Mouse (Mus musculus): ENCODE results near the gene Fv1. TPM values are rescaled to one million over a fixed set of nuclear protein-coding genes. Genes with fewer than 3 reads are reported as not detected.

Gene Fv1
- polyA plus RNA-seq, 1 experiment, result not detected

GRCm38 (mm10) chr4:147879865-147880264 lies 11.1 kb downstream of the Fv1 start:
- WGBS, result 64% methylated on average over 5 of the region's 5 CpGs
- TF ChIP-seq POLR2A (IDR thresholded peaks at IDR 0.05; ENCODE audit: insufficient read depth, low read depth, low read length), result no peak
- TF ChIP-seq CTCF (IDR thresholded peaks at IDR 0.05; ENCODE audit: insufficient read depth, low read depth, low read length), result no peak
- Histone ChIP-seq H3K4me1 (ENCODE audit: control insufficient read depth, insufficient read depth, low read length) (no peaks in the 10 kb centered on the region), H3K4me3 (ENCODE audit: insufficient read depth, low read depth, low read length) (no peak overlapping the region), H3K27ac (ENCODE audit: insufficient read depth, low read depth, low read length) (no peak overlapping the region)

GRCm38 (mm10) chr4:147881792-147882191 lies 13.0 kb downstream of the Fv1 start:
- no peak overlapping the region for H3K4me3 ChIP-seq (ENCODE audit: insufficient read depth, low read depth, low read length)
- TF ChIP-seq CTCF (IDR thresholded peaks at IDR 0.05; ENCODE audit: insufficient read depth, low read depth, low read length) (no peak), POLR2A (IDR thresholded peaks at IDR 0.05; ENCODE audit: insufficient read depth, low read depth, low read length) (no peak)
- no peak overlapping the region for H3K27ac ChIP-seq (ENCODE audit: insufficient read depth, low read depth, low read length)
- 92% methylated on average over 7 of the region's 7 CpGs for WGBS
- no peaks in the 10 kb centered on the region for H3K4me1 ChIP-seq (ENCODE audit: control insufficient read depth, insufficient read depth, low read length)

GRCm38 (mm10) chr4:147883041-147883440 lies 14.3 kb downstream of the Fv1 start:
- WGBS, result 67% methylated on average over 6 of the region's 6 CpGs
- Histone ChIP-seq H3K4me1 (ENCODE audit: control insufficient read depth, insufficient read depth, low read length) (no peaks in the 10 kb centered on the region), H3K27ac (ENCODE audit: insufficient read depth, low read depth, low read length) (no peak overlapping the region), H3K4me3 (ENCODE audit: insufficient read depth, low read depth, low read length) (no peak overlapping the region)
- TF ChIP-seq CTCF (IDR thresholded peaks at IDR 0.05; ENCODE audit: insufficient read depth, low read depth, low read length) (no peak), POLR2A (IDR thresholded peaks at IDR 0.05; ENCODE audit: insufficient read depth, low read depth, low read length) (no peak)

GRCm38 (mm10) chr4:147884138-147884537 lies 15.4 kb downstream of the Fv1 start:
- WGBS, result 78% methylated on average over 3 of the region's 3 CpGs
- Histone ChIP-seq H3K4me1 (ENCODE audit: control insufficient read depth, insufficient read depth, low read length) (no peaks in the 10 kb centered on the region), H3K27ac (ENCODE audit: insufficient read depth, low read depth, low read length) (no peak overlapping the region), H3K4me3 (ENCODE audit: insufficient read depth, low read depth, low read length) (no peak overlapping the region)
- TF ChIP-seq POLR2A (IDR thresholded peaks at IDR 0.05; ENCODE audit: insufficient read depth, low read depth, low read length), result no peak
- TF ChIP-seq CTCF (IDR thresholded peaks at IDR 0.05; ENCODE audit: insufficient read depth, low read depth, low read length), result no peak

GRCm38 (mm10) chr4:147886158-147886557 lies 17.4 kb downstream of the Fv1 start:
- Histone ChIP-seq H3K4me3 (ENCODE audit: insufficient read depth, low read depth, low read length) (no peak overlapping the region), H3K4me1 (ENCODE audit: control insufficient read depth, insufficient read depth, low read length) (peaks cover 4% of the 10 kb centered on the region; the same call in 1 of the 2 replicates), H3K27ac (ENCODE audit: insufficient read depth, low read depth, low read length) (no peak overlapping the region)
- WGBS, result 91% methylated on average over 12 of the region's 12 CpGs
- TF ChIP-seq CTCF (IDR thresholded peaks at IDR 0.05; ENCODE audit: insufficient read depth, low read depth, low read length), result no peak
- TF ChIP-seq POLR2A (IDR thresholded peaks at IDR 0.05; ENCODE audit: insufficient read depth, low read depth, low read length), result no peak

GRCm38 (mm10) chr4:147887277-147887676 lies 18.5 kb downstream of the Fv1 start:
- Histone ChIP-seq H3K27ac (ENCODE audit: insufficient read depth, low read depth, low read length) (no peak overlapping the region), H3K4me1 (ENCODE audit: control insufficient read depth, insufficient read depth, low read length) (peaks cover 4% of the 10 kb centered on the region; the same call in 1 of the 2 replicates), H3K4me3 (ENCODE audit: insufficient read depth, low read depth, low read length) (no peak overlapping the region)
- 91% methylated on average over 7 of the region's 7 CpGs for WGBS
- TF ChIP-seq POLR2A (IDR thresholded peaks at IDR 0.05; ENCODE audit: insufficient read depth, low read depth, low read length) (no peak), CTCF (IDR thresholded peaks at IDR 0.05; ENCODE audit: insufficient read depth, low read depth, low read length) (no peak)

GRCm38 (mm10) chr4:147888237-147888636 lies 19.5 kb downstream of the Fv1 start:
- no peak overlapping the region for H3K27ac ChIP-seq (ENCODE audit: insufficient read depth, low read depth, low read length)
- H3K4me3 ChIP-seq (ENCODE audit: insufficient read depth, low read depth, low read length), result no peak overlapping the region
- WGBS, result 62% methylated on average over 4 of the region's 4 CpGs
- TF ChIP-seq POLR2A (IDR thresholded peaks at IDR 0.05; ENCODE audit: insufficient read depth, low read depth, low read length) (no peak), CTCF (IDR thresholded peaks at IDR 0.05; ENCODE audit: insufficient read depth, low read depth, low read length) (no peak)
- peaks cover 4% of the 10 kb centered on the region; the same call in 1 of the 2 replicates for H3K4me1 ChIP-seq (ENCODE audit: control insufficient read depth, insufficient read depth, low read length)

- Histone ChIP-seq H3K4me1 (ENCODE audit: control insufficient read depth, insufficient read depth, low read length) (peaks cover 4% of the 10 kb centered on the region; the same call in 1 of the 2 replicates), H3K4me3 (ENCODE audit: insufficient read depth, low read depth, low read length) (no peak overlapping the region), H3K27ac (ENCODE audit: insufficient read depth, low read depth, low read length) (no peak overlapping the region)
- 67% methylated on average over 6 of the region's 6 CpGs for WGBS
- TF ChIP-seq CTCF (IDR thresholded peaks at IDR 0.05; ENCODE audit: insufficient read depth, low read depth, low read length), result no peak
- TF ChIP-seq POLR2A (IDR thresholded peaks at IDR 0.05; ENCODE audit: insufficient read depth, low read depth, low read length), result no peak
Observed at GRCm38 (mm10) chr4:147890341-147890740, 21.6 kb downstream of the Fv1 start.

- H3K27ac ChIP-seq (ENCODE audit: insufficient read depth, low read depth, low read length), result no peak overlapping the region
- 91% methylated on average over 4 of the region's 4 CpGs for WGBS
- TF ChIP-seq CTCF (IDR thresholded peaks at IDR 0.05; ENCODE audit: insufficient read depth, low read depth, low read length) (no peak), POLR2A (IDR thresholded peaks at IDR 0.05; ENCODE audit: insufficient read depth, low read depth, low read length) (no peak)
Observed at GRCm38 (mm10) chr4:147895815-147896330, 27.1 kb downstream of the Fv1 start.

More at GRCm38 (mm10) chr4:147895815-147896330, 27.1 kb downstream of the Fv1 start:
- Histone ChIP-seq H3K4me1 (ENCODE audit: control insufficient read depth, insufficient read depth, low read length) (peaks cover 20% of the 10 kb centered on the region), H3K4me3 (ENCODE audit: insufficient read depth, low read depth, low read length) (no peak overlapping the region)
